Mouse (Mus musculus): ENCODE results near the gene Ncln. TPM values are rescaled to one million over a fixed set of nuclear protein-coding genes. Genes with fewer than 3 reads are reported as not detected.

Ncln gene
- 164 TPM for polyA plus RNA-seq (2017; shearing (Covaris generic))

DNA sequence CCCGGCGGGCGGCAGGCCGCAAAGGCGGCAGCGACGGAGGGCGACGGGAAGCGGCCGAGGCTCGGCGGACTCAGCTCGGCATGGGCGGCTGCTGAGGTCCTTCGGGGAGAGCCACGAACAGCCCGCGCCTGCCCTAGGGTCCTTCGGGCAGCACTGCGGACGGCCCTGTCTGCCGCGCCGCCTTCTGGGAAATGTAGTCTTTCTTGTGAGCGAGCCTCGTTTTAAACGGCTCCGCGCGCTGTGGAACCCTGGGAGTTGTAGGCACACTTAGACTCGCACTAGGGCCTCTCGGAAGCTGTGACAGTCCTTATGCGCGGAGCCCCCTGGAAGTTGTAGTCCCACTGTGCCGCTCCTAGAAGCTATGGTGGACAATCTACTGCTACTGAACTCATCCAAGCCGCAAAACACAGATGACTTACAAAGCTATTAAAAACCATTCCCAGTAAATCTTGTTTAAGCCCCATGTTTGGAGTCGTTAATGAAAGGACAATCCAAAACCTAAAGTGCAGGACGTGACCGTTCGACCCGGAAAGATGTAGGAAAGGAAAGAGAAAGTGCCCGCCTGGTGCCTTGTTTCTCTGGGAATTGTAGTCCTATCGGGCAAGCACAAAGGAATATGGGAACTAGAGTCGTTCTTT is at the start of gene Ncln:
Gene Ncln, minus strand, starts transcription at position 129 of the 638 bp plus-strand sequence.

DNA sequence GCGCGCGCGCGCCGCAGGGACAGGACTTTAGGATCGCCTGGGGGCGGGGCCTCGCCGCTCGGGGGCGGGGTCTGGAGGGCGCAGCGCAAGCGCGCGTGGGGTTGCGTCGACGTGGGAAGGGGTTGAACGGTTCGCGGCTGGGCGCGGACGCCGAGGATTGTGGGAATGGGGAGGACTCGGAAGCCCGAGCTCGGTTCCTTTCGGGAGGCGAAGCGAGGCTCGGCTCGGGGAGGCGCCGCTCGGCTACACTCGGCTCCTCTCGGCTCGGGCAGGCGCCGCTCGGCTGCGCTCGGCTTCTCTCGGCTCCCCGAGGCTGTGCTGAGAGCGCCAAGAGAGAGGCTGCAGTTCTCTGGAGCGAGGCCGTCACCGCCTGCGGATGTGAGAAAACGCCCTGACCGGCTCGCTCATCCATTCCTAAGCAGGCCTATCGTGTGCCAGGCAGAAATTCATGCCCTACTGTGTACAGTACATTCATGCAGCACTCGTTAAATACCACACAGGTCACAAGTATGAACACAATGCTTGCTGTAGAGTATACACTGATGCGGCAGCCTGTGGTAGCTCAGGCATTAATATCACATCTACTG is 49.1 kb upstream of the Ncln start, which contains the start of gene Gna11:
Gene Gna11, minus strand, starts transcription at position 30 of the 587 bp plus-strand sequence.

DNA sequence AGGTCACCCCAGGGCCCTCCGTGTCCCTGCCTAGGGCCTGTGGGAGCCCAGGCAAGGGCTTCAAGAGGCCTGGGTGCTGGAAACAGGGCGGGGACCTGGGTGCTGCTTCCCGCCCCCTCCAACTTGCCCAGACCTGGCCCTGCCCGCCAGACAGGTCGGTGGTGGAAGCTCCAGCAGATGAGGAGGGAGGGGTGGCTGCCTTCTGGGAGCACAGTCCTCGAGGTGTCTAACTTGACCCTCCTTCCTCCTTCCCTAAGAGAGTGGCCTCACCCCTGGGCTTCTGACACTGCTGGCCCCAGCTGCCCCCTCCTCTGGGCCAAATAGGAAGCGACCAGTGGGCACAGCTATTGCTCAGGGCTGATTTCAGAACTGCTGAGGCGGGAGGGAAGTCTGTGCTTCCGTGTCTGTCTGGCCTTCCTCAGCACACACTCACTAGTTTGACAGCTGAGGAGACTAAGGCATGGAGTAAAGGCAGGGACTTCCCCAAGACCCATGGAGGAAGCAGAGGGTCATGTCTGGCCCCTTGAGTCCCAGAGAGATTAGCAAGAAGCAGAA is 27.9 kb upstream of the Ncln start, which contains the start of gene Gna15:
Gene Gna15, minus strand, starts transcription at position 175 of the 555 bp plus-strand sequence.

DNA sequence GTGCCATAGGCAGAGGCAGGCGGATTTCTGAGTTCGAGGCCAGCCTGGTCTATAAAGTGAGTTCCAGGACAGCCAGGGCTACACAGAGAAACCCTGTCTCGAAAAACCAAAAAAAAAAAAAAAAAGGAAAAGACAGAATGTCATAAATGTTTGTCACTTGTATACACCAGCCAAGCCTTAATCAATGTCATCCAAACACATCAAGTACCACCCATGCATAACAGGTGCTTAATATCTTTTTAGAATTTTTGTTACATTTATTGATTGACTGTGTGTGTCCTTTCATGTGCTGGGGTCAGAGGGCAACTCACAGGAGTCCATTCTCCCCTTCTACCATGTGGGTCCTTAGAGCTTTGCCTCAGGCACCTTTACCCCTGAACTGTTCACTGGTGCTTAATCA is 3.8 kb upstream of the Ncln start, which contains the start of gene S1pr4:
Gene S1pr4, minus strand, starts transcription at position 101 of the 400 bp plus-strand sequence.

DNA sequence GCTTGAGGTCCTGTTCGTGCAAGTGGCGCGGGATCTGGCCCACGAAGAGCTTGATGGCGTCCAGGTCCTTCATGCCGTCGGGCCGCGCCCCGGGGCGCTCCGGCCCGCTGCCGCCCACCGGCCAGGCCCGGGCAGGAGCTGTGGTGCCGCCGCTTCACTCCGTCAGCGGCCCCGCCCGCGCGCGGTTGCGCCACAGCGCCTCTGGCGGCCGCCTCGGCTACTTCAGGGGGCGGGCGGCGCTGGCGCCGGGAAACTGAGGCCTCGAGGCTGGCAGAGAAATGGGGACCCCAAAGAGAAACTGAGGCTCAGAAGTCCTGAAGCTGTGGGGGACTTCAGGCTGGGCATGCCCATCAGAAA is 13.7 kb downstream of the Ncln start, which contains the start of gene Celf5:
Gene Celf5, minus strand, starts transcription at position 177 of the 357 bp plus-strand sequence.

DNA sequence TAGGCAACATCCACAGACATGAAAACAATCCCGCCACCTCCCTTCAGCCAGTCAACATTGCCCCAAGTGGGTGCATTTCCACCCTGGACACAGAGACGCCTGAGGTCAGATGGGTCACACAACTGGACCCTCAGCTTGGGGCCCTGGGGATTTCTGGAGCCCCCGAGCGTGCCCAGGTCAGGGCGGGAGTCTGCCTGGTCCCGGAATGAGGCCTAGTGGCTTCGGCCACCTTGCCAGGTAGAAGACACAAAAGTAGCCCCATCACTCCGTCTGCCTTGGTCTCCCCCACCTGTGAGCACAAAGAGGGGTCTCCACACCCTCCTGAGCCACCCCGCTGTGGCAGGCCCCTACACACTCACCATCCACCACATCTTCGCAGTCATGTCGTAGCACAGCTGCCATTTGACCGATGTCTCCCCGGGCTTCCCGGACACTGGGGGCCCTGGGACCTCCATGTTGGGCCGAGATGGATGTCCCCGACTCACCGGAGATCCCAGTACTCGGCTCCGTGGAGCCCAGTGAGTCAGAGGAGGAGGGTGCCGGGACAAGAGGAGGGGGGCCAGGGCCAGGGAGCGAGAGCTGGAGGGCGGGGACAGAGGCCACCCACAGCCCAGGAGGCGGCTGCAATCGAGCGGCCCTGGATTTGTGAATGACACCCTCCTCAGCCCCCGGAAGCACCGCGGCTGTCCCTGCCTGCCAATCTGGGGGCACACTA is 40.9 kb downstream of the Ncln start, which contains the start of gene Nfic:
Gene Nfic, minus strand, starts transcription at position 455 of the 715 bp plus-strand sequence.

Other genes starting within 250 kb of the Ncln start
- gene Matk, start 243.5 kb downstream of the Ncln start, polyA plus RNA-seq (2017; shearing (Covaris generic)) = 88.9 TPM
- 106 TPM for gene Mrpl54, start 229.5 kb downstream of the Ncln start, polyA plus RNA-seq (2017; shearing (Covaris generic))
- gene Apba3, start 229.4 kb downstream of the Ncln start, polyA plus RNA-seq (2017; shearing (Covaris generic)) = 46.1 TPM
- gene Tjp3, start 204.8 kb downstream of the Ncln start, polyA plus RNA-seq (2017; shearing (Covaris generic)) = 17.2 TPM
- 104 TPM for gene Pip5k1c, start 203.4 kb downstream of the Ncln start, polyA plus RNA-seq (2017; shearing (Covaris generic))
- gene Cactin, start 175.3 kb downstream of the Ncln start, polyA plus RNA-seq (2017; shearing (Covaris generic)) = 70.5 TPM
- gene Tbxa2r, start 167.7 kb downstream of the Ncln start, polyA plus RNA-seq (2017; shearing (Covaris generic)) = 73.4 TPM
- 0.24 TPM for gene Gipc3, start 153.1 kb downstream of the Ncln start, polyA plus RNA-seq (2017; shearing (Covaris generic))
- 42.7 TPM for gene Hmg20b, start 145.9 kb downstream of the Ncln start, polyA plus RNA-seq (2017; shearing (Covaris generic))
- 6.1 TPM for gene Mfsd12, start 138.9 kb downstream of the Ncln start, polyA plus RNA-seq (2017; shearing (Covaris generic))
- gene 4930404N11Rik, start 130.6 kb downstream of the Ncln start, polyA plus RNA-seq (2017; shearing (Covaris generic)) = 3.2 TPM
- gene Fzr1, start 117.9 kb downstream of the Ncln start, polyA plus RNA-seq (2017; shearing (Covaris generic)) = 65.5 TPM
- gene Dohh, start 112.0 kb downstream of the Ncln start, polyA plus RNA-seq (2017; shearing (Covaris generic)) = 44.3 TPM
- 5.8 TPM for gene Gm48551, start 111.9 kb downstream of the Ncln start, polyA plus RNA-seq (2017; shearing (Covaris generic))
- gene Gm48552, start 107.4 kb downstream of the Ncln start, polyA plus RNA-seq (2017; shearing (Covaris generic)) = 0.75 TPM
- 6.1 TPM for gene Smim24, start 103.3 kb downstream of the Ncln start, polyA plus RNA-seq (2017; shearing (Covaris generic))
- 21.0 TPM for gene Nfic, start 40.8 kb downstream of the Ncln start, polyA plus RNA-seq (2017; shearing (Covaris generic))
- 0.20 TPM for gene Celf5, start 13.7 kb downstream of the Ncln start, polyA plus RNA-seq (2017; shearing (Covaris generic))
- 90.1 TPM for gene S1pr4, start 3.7 kb upstream of the Ncln start, polyA plus RNA-seq (2017; shearing (Covaris generic))
- gene Gna15, start 27.8 kb upstream of the Ncln start, polyA plus RNA-seq (2017; shearing (Covaris generic)) = 18.1 TPM
- 17.2 TPM for gene Gna11, start 48.8 kb upstream of the Ncln start, polyA plus RNA-seq (2017; shearing (Covaris generic))
- gene Aes, start 63.1 kb upstream of the Ncln start, polyA plus RNA-seq (2017; shearing (Covaris generic)) = 1,254 TPM
- 2.0 TPM for gene Tle2, start 78.2 kb upstream of the Ncln start, polyA plus RNA-seq (2017; shearing (Covaris generic))
- gene Tle6, start 104.7 kb upstream of the Ncln start, polyA plus RNA-seq (2017; shearing (Covaris generic)) = 2.0 TPM
- 2.8 TPM for gene BC025920, start 109.9 kb upstream of the Ncln start, polyA plus RNA-seq (2017; shearing (Covaris generic))
- 19.4 TPM for gene Sirt6, start 131.4 kb upstream of the Ncln start, polyA plus RNA-seq (2017; shearing (Covaris generic))
- 2.4 TPM for gene Ankrd24, start 132.1 kb upstream of the Ncln start, polyA plus RNA-seq (2017; shearing (Covaris generic))
- gene Gm10778, start 152.7 kb upstream of the Ncln start, polyA plus RNA-seq (2017; shearing (Covaris generic)) = 9.1 TPM
- gene Zfp433, start 208.4 kb upstream of the Ncln start, polyA plus RNA-seq (2017; shearing (Covaris generic)) = 22.8 TPM